Mouse (Mus musculus) left cerebral cortex, postnatal 4 days (tissue): ENCODE measurements around the gene Gp6. TPM values are rescaled to one million over a fixed set of nuclear protein-coding genes. Genes with fewer than 3 reads are reported as not detected.
"Not testable (repeated sequence)": the region's sequence is repeated elsewhere in the genome, so short reads cannot be mapped to it uniquely, and the experiment has no call there.

Experiments
- DNase-seq: peaks from one replicate; pipeline ENCODE4 v3.0.0-alpha.2; 2022
- intact Hi-C: fragments of 180-260 bp; cut with DNase I; formaldehyde crosslinking; loops from one replicate; pipeline ENCODE4 v1.15.1; 2025
- microRNA-seq: library from miRNA; unstranded; fragments of <30 nt; microRNA quantifications from one replicate; pipeline ENCODE4 v1.2.0, GENCODE M21; 2022
- total RNA-seq, 2 experiments: library from RNA; stranded (reverse); gene quantifications; 2 replicates each; pipeline ENCODE4 v1.2.3; 2021

The Gp6 gene
- not detected for total RNA-seq

- DNase-seq, result no peak
- intact Hi-C loops, result no loop called here
Measured at GRCm38 (mm10) chr7:4397730-4398129, at the start of gene Gp6. Gp6 (minus strand) TSS chr7:4397744.

GRCm38 (mm10) chr7:4447138-4447537, 49.6 kb upstream of the Gp6 start:
- intact Hi-C loops, result no loop called here
- no peak for DNase-seq

GRCm38 (mm10) chr7:4445216-4445791, 47.8 kb upstream of the Gp6 start, which contains the start of gene Rdh13:
Rdh13 (minus strand) TSS chr7:4445649.
- peak; percentile 86 for DNase-seq
- intact Hi-C loops, result no loop called here

GRCm38 (mm10) chr7:4440549-4440948, 43.0 kb upstream of the Gp6 start:
- DNase-seq, result no peak
- intact Hi-C loops, result no loop called here

- intact Hi-C loops, result no loop called here
- no peak for DNase-seq
Measured at GRCm38 (mm10) chr7:4437721-4438120, 40.2 kb upstream of the Gp6 start.

GRCm38 (mm10) chr7:4432026-4432425, 34.5 kb upstream of the Gp6 start:
- no peak for DNase-seq
- intact Hi-C loops, result loop anchor here (5.0 kb wide), 1 partner anchor 840 kb away; no protein-coding TSS in a partner anchor

- intact Hi-C loops, result loop anchor here (5.0 kb wide), 1 partner anchor 839 kb away; no protein-coding TSS in a partner anchor
- DNase-seq, result peak; percentile 78
Measured at GRCm38 (mm10) chr7:4431548-4431947, 34.0 kb upstream of the Gp6 start.

- DNase-seq, result no peak
- intact Hi-C loops, result loop anchor here (5.0 kb wide), 1 partner anchor 838 kb away; no protein-coding TSS in a partner anchor
Measured at GRCm38 (mm10) chr7:4430246-4430844, 32.8 kb upstream of the Gp6 start.

- intact Hi-C loops, result loop anchor here (5.0 kb wide), 1 partner anchor 280 kb away; no protein-coding TSS in a partner anchor
- DNase-seq, result peak; percentile 89
Measured at GRCm38 (mm10) chr7:4427161-4427912, 29.8 kb upstream of the Gp6 start.

- DNase-seq, result no peak
- intact Hi-C loops, result no loop called here
Measured at GRCm38 (mm10) chr7:4420230-4420629, 22.7 kb upstream of the Gp6 start.

- intact Hi-C loops, result no loop called here
- DNase-seq, result no peak
Measured at GRCm38 (mm10) chr7:4419681-4420080, 22.1 kb upstream of the Gp6 start.

- intact Hi-C loops, DNase-seq: not testable (repeated sequence)
Measured at GRCm38 (mm10) chr7:4412406-4412805, 14.9 kb upstream of the Gp6 start.

GRCm38 (mm10) chr7:4373521-4373920, 24.0 kb downstream of the Gp6 start:
- no peak for DNase-seq
- intact Hi-C loops, result no loop called here

- intact Hi-C loops, result no loop called here
- no peak for DNase-seq
Measured at GRCm38 (mm10) chr7:4337509-4337908, 60.0 kb downstream of the Gp6 start, which contains the start of gene Ncr1. Ncr1 (plus strand) TSS chr7:4337724.

- intact Hi-C loops, result no loop called here
- no peak for DNase-seq
Measured at GRCm38 (mm10) chr7:4323301-4323700, 74.2 kb downstream of the Gp6 start.

Small RNAs within 50 kb of the gene (microRNA-seq; reads per million reads assigned to microRNA genes)
- gene Gm24605 (not detected), gene Gm24752 (not detected), gene Gm25349 (not detected)

Other genes with a start within 250 kb of the Gp6 start
- gene Leng9, start 247.4 kb downstream of the Gp6 start, total RNA-seq, result 1 to 10 TPM; 5.3 to 5.5 TPM
- 1 to 10 TPM; 3.0 to 4.0 TPM for gene Cdc42ep5, start 232.9 kb downstream of the Gp6 start, total RNA-seq
- not detected for gene Lilra5, start 160.0 kb downstream of the Gp6 start, total RNA-seq
- not detected for gene Ncr1, start 60.0 kb downstream of the Gp6 start, total RNA-seq
- gene Rdh13, start 47.9 kb upstream of the Gp6 start, total RNA-seq, result 10 to 100 TPM; 42.4 to 45.0 TPM
- gene Eps8l1, start 62.9 kb upstream of the Gp6 start, total RNA-seq, result 1 to 10 TPM; 5.1 to 8.0 TPM
- gene Ppp1r12c, start 103.9 kb upstream of the Gp6 start, total RNA-seq, result 100 to 1,000 TPM; 123 to 135 TPM
- gene Tnnt1, start 118.6 kb upstream of the Gp6 start, total RNA-seq, result 1 to 10 TPM in 1 of 2 experiments, under 1 TPM in 1; 0.89 to 1.0 TPM
- gene Tnni3, start 126.5 kb upstream of the Gp6 start, total RNA-seq, result 1 to 10 TPM; 1.8 to 2.0 TPM
- under 1 TPM; 0.50 to 0.77 TPM for gene Dnaaf3, start 134.7 kb upstream of the Gp6 start, total RNA-seq
- gene Syt5, start 149.8 kb upstream of the Gp6 start, total RNA-seq, result 100 to 1,000 TPM; 205 to 208 TPM
- 1 to 10 TPM; 1.7 to 2.1 TPM for gene Ptprh, start 206.3 kb upstream of the Gp6 start, total RNA-seq
- 10 to 100 TPM; 12.5 to 14.8 TPM for gene Tmem86b, start 233.7 kb upstream of the Gp6 start, total RNA-seq